Mouse (Mus musculus): ENCODE results near the gene 2310007B03Rik.
"Not testable (repeated sequence)": the region's sequence is repeated elsewhere in the genome, so short reads cannot be mapped to it uniquely, and the experiment has no call there.

Gene 2310007B03Rik

DNA sequence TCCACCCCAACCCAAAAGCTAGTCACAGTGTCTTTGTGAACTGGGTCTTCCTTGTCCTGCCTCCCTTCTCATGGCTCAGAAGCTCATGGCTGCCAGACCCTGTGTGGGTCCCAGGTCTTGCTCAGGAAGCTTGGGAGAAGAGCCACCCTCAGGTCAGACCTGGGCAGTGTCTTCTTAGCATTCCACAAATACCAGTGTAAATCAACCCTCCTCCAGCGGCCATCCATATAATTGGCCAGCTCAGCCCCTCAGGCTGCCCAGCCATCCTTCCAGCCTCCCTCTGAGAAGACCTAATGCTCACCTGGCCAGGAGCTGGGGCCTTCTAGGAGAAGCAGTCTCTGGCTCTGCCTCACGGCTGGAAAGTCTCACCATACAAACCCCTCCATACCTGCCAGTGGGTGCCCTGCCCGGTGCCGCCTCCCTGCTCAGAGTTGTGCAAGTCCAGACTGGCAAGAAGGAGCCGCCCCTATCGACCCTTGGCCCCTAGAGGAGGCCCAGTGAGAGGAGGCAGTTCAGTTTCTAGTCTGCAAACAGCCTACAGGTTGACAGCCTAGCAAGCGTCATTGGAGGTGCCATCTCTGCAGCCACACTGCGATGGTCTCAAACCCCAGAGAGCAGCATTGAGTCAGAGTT lies at the start of gene 2310007B03Rik:
Gene 2310007B03Rik (minus strand): TSS at position 448 of the 633 bp plus-strand sequence.
- DNase-seq = no peak

- DNase-seq = peak; percentile 25
These were observed 49.5 kb upstream of the 2310007B03Rik start for GRCm38 (mm10) chr1:93210213-93210641.

DNA sequence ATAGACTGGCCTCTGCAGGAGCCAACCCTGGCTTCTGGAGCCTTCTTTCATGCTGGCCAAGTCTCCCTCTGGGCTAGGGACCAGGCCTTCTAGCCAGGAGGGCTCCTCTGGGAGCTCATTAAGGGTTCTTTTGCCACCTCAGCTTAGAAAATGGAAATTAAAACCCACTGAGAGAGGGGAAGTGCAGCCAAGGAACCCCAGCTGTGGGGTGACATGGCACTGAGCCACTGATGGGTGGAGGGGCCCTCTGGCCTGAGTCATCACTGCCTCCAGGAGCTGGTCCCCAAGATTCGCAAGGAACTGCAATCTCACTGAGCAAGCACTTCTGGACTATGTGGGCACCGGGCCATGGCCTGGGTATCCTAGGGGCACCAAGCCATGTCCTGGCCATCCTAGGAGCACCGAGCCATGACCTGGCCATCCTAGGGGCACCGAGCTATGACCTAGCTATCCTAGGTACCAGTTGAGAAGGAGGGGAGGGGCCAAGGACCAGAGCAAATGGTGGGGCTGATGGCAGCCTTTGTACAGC lies 46.9 kb upstream of the 2310007B03Rik start:
- no peak for DNase-seq

DNA sequence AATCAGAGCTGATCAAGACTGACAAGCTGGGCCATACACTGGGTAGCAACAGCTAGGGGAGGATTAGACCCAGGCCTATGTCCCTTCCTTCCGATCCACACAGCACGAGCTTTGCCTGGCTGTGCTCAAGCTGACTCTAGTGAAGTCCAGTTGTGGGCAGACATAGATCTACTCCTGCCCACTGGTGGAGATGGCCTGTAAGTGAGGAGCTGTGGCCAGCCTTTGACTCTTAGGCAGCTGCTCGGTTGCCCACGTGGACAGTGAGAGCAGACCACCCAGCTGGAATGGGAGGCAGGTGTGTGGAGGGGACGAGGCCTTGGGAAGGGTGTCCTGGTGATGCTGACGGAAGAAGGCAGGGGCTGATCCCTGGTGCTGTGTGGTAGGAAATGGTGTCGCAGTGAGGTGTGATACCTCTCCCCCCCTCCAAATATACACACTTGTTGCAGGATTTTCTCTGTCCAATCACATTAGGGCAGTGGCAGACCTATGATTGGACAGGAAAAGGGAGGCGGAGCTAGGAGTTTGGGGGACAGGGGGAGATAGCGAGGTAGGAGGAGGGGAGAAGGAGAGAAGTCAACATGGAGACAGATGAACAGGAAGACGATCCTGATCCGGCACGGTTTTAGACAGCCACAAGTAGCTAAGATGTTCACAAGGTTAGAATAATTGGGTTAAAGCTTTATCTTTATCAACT lies 45.7 kb upstream of the 2310007B03Rik start:
- no peak for DNase-seq

- no peak for DNase-seq
These were observed 37.2 kb upstream of the 2310007B03Rik start for GRCm38 (mm10) chr1:93197916-93198315.

DNA sequence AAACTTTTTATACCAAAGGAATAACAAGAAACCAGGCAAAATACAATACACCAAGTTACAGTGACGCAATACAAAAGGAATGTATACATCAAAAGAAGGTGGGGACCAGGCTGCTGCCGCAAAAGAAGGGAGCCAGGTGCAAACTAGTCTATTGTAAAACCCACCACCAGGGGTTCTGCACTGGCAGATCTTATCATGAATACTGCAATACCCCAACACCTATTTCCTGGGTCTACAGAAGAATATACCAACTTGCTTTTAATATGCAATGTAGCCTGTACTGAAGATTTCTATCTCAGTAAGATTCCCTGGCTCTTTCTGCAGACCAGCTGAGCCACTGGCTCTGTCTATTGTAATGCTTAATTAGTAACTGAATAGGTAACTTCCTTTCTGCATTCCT lies 36.7 kb upstream of the 2310007B03Rik start:
- DNase-seq = not testable (repeated sequence)

DNA sequence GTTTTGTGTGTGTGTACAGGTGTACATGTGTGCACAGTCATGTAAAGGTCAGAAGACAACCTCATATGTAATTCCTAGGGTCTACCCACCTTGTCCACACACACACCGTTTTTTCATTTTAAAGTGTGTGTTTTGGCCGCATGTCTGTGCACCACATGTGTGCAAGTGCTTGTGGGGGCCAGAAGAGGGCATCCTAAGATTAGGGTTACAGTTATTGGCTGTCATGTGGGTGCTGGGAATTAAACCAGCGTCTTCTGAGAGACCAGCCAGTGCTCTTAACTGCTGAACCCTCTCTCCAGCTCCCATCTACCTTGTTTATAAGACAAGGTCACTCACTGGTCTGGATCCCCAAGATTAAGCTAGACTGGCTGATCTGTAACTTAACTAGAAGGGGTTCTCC lies 34.2 kb upstream of the 2310007B03Rik start:
- no peak for DNase-seq

DNA sequence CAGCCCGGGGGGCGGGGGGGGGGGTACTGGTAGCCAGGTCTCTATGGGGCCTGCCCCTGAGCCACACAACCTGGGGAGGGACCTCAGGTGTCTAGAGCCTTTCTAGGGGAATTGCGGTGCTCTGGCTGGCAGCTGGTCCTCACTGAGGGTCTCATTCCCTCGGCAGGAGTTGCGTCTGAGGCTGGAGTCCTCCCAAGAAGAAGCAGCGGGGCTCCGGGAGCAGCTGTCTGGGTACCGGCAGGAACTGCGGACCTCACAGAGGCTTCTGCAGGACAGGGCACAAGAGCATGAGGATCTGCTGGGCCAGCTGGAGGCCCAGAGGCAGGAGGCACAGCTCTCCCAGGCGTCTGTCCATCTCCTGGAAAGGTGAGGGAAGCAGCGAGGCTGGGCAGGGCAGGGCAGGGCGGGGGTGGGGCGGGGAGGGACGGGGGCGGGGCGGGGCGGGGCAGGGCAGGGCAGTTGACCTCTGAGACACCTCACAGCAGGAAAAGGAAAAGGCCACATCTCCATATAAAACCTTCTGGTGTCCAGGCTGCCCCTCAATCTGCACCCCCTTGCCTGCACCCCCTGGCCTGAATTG lies 30.1 kb upstream of the 2310007B03Rik start:
- DNase-seq = no peak

DNA sequence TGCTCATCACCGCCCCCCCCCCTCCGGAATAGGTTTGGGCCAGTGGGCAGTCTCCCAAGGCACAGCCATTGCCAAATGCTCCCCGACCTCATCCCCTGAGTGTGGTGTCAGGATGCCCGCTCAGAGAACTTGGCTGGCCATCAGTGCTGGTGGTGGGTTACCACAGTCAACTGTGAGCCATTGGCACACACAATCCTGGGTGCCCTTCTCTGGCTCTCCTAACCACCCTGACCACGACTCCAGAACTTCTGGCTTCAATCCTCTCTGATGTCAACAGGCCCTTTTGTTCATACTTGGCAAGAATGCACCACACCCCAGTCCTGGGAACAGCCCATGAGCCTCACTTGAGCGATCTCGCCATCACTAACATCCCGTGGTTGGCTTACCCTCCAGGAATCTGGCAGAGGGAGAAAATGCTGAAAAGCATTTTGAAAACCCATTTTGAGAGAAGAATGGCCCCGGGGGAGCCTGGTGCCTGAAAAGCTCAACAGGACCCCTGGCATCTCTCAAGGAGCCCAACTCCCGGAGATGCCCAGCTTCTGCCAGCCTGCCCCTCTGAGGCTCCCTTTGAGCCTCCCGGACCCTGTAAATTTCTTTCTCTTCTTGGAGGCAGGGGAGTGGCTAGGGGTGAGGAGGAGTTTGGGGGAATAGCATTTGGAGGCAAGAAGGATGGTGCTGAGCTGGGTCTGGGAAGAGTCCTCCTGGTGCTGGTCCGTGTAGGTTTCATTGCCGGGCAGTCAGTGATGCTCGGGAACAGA lies 23.5 kb upstream of the 2310007B03Rik start:
- no peak for DNase-seq

- no peak for DNase-seq
These were observed 21.5 kb upstream of the 2310007B03Rik start for GRCm38 (mm10) chr1:93182281-93182680.

- peak; percentile 12 for DNase-seq
These were observed 16.0 kb upstream of the 2310007B03Rik start for GRCm38 (mm10) chr1:93176525-93177332.

DNA sequence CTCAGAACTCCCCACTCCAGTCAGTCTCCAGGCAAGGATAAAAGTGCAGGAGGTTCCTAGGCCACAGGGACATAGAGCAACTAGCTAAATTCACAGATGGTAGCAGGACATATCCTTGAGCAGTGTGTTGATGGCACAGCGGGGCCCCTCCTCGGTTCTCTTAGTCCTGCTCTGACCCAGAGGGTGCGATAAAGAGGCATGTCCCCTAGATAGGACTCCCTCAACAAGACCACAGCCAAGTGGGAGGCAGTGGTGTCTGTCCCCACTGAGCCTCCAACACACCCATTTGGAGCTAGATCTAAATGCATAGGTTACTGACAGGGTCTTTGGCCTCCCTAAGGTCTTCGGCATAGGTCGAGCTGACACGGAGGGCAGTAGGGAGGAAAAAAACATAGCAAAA lies 15.1 kb upstream of the 2310007B03Rik start:
- no peak for DNase-seq

GRCm38 (mm10) chr1:93174399-93174798 lies 13.7 kb upstream of the 2310007B03Rik start:
- peak; percentile 67 for DNase-seq

GRCm38 (mm10) chr1:93173665-93174064 lies 12.9 kb upstream of the 2310007B03Rik start:
- DNase-seq = no peak

DNA sequence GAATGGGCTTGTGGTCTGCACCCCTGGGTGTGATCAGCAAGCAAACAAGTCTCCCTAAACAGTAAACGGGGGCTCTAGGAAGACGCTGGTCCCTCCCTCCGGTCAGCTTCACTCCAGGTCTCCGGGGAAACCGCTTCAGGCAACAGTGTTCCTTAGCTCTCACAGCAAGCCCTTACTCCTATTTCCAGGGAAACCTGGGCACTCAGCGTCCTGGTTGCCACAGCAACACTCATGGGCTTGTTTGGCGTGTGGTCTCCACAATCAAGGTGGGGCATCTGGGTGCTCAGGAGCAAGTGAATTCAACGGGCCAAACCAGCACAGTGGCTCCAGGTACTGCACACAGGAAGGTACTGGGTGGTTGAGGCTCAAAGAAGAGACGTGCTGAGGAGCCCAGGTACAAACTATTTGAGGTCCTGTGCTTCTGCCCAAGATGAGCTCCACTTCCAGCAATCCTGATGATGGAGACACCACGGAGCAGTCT lies 7.6 kb upstream of the 2310007B03Rik start, which contains the start of gene Crocc2:
Gene Crocc2 (plus strand): TSS at position 431 of the 481 bp plus-strand sequence.
- no peak for DNase-seq

DNA sequence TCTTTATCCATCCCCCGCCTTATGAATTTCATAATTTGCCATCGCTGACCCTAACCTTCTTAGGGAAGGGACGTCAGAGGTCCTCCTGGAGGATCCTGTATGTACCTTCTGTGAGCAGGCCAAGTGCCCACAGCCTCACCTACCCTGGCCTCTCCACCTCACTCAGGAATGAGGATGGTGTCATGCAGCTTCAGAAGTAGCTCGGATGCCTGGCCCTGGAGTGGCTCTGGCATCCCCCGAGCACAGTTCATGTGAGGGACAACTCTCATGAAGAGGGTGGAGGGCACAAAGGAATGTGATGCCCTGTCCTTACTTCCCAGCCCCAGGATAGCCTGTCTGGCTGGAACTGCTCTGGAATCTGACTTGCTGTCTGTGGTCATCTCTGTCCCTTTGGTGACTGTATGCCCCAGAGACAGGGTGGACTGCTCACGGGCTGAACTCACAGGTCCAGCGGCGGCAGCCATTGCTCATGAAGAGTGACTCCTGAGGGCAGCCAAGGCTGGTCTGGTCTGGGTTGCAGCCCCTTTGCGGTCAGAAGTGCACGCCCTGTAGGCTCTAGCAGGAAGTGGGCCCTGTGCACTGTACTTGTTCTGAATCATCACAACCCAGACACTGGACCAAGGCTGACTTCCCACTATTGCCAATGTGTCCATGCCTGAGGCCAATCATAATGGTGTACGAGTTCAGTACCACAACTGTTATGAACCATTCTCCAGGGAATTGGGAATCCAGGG lies 5.8 kb upstream of the 2310007B03Rik start:
- no peak for DNase-seq

GRCm38 (mm10) chr1:93165447-93165846 lies 4.7 kb upstream of the 2310007B03Rik start:
- DNase-seq = no peak

- no peak for DNase-seq
These were observed 1.8 kb upstream of the 2310007B03Rik start for GRCm38 (mm10) chr1:93162588-93162987.

DNA sequence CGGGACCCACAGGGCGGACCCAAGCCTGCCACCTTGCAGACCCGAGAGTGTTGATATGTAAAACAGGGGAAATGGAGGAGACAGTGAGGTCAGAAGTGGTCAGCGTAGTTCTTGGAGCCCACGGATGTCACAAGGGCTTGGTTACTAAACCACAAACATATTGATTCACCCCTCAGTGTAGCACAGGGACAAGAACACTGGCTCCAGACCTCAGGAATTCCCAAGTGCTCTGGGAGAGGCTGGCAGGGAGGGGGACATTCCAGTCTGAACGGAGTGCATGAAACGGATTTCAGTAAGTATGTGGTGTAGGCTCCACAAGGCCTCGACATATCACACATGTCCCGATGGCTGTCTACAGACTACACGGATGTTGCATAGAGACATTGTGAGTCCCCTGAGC lies 1.2 kb upstream of the 2310007B03Rik start:
- DNase-seq = no peak

DNA sequence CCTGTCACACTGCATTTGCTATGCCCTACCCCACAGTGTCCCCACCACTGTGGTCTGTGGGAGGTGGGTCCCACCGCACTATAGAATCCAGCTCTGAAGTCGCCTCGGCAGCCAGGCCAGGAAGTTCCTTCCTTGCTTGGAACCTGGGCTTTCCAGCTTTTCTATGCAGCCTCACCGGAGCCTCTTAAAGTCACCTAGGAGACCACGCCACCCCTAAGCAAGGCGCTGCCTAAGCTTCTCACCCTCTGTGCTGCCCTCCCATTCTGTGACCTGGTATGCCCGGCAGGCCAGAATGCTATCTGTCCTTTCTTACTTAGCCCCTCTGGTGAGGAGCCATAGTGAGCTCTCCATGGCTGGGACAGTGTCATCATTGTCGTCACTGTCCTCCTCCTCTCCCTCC lies 602 bp upstream of the 2310007B03Rik start:
- DNase-seq = no peak
